Mouse (Mus musculus): ENCODE results near the gene Cd4. TPM values are rescaled to one million over a fixed set of nuclear protein-coding genes. Genes with fewer than 3 reads are reported as not detected.

The Cd4 gene
- polyA plus RNA-seq, 1 experiment from 2014 or later: 0.27 TPM

DNA sequence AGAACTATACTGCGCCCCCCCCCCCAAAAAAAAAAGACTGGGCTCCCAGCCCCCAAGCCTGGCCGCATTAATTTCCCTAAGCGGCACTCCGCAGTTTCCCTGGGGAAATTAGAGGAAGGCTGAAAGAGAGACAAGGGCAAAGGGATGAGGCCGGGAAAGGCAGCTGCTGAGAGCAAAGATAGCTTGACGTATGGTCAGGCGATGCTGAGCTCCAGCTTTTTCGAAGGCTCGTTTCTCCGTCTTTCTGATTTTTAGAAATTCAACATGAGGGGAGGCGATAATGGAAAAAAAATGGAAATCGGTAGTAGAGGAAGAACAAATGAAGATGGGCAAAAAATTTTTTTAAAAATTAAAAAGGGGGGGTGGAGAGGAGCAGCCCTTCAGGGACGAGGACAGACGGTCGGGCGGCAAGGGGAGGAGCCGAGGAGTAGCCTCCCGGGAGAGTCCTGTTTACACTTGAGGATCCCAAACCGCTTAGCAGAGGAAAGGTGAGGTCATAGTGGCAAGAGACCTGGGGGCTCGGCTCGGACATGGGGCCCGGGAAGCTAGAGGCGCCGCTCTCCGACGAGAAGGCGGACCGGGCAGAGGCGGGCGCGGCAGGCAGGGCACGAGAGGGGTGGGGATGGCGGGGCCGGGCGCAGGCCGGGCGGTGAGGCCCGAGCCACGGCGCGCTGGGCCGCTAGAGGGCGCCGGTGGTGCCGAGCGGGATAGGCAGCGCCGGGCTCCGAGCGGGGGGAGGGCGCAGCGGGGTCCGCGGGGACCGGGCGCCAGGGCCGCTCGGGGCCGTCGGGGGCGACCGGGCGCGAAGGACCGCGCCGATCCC is 28.9 kb upstream of the Cd4 start:
- Histone ChIP-seq H3K4me3 (replicated peaks; ENCODE audit: low read length) (peak overlapping the region; percentile 96), H3K9me3 (ENCODE audit: control insufficient read depth, low read length) (no peaks in the 10 kb centered on the region), H3K36me3 (replicated peaks; ENCODE audit: control insufficient read depth, insufficient read depth) (peaks cover 28% of the 10 kb centered on the region), H3K4me2 (replicated peaks) (peak overlapping the region; percentile 100), H3K9ac (peak overlapping the region; percentile 100), H3K27ac (peak overlapping the region; percentile 100), H3K4me1 (replicated peaks; ENCODE audit: control insufficient read depth, insufficient read depth, low read length) (peaks cover 53% of the 10 kb centered on the region), H3K27me3 (ENCODE audit: control insufficient read depth, insufficient read depth, low read length) (no peaks in the 10 kb centered on the region)
- WGBS: 0% methylated on average over 54 of the region's 67 CpGs
- ATAC-seq (ENCODE audit: low FRiP score) (peak; percentile 49), DNase-seq (ENCODE audit: low spot score) (peak; percentile 90)

DNA sequence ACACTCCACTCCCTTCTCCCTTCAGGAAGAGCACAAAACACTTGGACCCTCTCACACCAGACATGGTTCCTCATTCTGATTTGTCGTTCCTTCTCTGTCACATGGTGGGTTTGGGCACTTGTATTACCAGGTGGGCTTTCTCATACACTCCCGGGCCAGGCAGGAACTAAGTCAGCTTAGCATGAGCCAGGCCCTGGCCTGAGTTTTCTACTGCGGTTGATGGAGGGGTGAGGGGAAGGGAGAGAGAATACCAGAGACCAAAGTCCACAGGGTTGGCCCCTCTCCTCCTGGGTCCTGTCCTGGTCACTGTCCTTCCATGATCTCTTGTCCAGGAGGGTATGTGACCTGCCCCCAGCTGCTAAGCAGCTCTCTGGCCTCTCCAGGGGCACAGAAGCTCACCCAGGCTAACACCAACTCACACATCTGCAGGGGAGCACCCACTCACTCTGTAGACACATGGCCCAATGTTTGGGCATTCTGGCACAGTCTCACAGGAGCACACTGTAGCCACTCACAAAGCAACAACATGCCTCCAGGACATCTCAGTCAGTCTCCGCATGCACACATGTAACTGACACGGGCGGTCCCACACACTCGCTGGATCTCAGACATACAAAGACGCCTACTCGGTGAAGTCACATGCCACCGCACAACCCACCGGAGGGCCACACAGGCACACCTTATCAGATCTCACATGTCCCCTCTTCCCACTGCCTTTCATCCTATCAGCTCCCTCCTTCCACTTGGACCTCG is 28.1 kb upstream of the Cd4 start:
- Histone ChIP-seq H3K27ac (peak overlapping the region; percentile 100), H3K4me2 (replicated peaks) (peak overlapping the region; percentile 100), H3K4me1 (replicated peaks; ENCODE audit: control insufficient read depth, insufficient read depth, low read length) (peaks cover 45% of the 10 kb centered on the region), H3K9me3 (ENCODE audit: control insufficient read depth, low read length) (no peaks in the 10 kb centered on the region), H3K36me3 (replicated peaks; ENCODE audit: control insufficient read depth, insufficient read depth) (peaks cover 28% of the 10 kb centered on the region), H3K4me3 (replicated peaks; ENCODE audit: low read length) (peak overlapping the region; percentile 96), H3K27me3 (ENCODE audit: control insufficient read depth, insufficient read depth, low read length) (no peaks in the 10 kb centered on the region), H3K9ac (peak overlapping the region; percentile 100)
- 2% methylated on average over 12 of the region's 12 CpGs for WGBS
- DNase-seq (ENCODE audit: low spot score) (no peak), ATAC-seq (ENCODE audit: low FRiP score) (no peak)

DNA sequence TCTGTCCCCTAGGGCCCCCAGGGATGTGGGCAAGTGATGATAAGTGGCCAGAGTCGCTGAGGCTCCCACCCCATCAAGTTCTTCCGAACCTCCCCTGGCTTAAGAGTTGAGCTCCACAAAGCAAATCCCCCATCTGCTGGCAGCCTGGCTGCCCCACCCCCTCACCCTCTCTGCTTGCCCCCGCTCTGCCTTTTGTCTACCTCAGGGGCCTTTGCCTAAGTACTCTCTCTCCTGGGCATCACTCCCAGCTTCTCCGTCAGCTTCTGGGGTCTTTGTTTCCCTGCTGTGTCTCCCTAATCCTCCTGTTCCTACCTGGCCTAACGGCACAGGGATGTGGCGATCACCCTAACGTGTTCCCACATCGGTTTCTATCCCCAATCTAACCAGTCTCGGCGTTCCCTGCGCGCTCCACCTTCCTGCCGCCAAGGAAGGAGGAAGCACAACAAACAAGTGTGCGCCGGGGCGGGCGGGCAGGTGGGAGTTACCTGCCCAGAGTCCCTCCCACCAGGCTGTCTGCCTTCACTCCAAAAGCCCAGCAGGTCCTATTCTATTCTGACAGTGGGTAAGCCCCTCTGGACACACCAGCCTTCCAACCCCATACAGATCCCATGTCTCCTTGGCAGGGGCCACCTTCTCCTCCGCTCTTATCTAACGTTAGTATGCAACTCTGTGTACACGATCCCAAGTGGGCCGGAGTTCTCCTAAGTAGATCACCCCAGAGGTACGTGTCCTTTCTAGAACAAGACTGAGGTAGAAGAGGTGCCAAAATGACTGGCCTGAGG is 27.3 kb upstream of the Cd4 start:
- ATAC-seq (ENCODE audit: low FRiP score): no peak
- peaks cover 41% of the 10 kb centered on the region for H3K4me1 ChIP-seq (replicated peaks; ENCODE audit: control insufficient read depth, insufficient read depth, low read length)

GRCm38 (mm10) chr6:124914511-124914910 is 26.5 kb upstream of the Cd4 start:
- Histone ChIP-seq H3K27me3 (ENCODE audit: control insufficient read depth, insufficient read depth, low read length) (no peaks in the 10 kb centered on the region), H3K9ac (peak overlapping the region; percentile 100), H3K4me3 (replicated peaks; ENCODE audit: low read length) (peak overlapping the region; percentile 96), H3K4me1 (replicated peaks; ENCODE audit: control insufficient read depth, insufficient read depth, low read length) (peaks cover 44% of the 10 kb centered on the region), H3K9me3 (ENCODE audit: control insufficient read depth, low read length) (no peaks in the 10 kb centered on the region), H3K36me3 (replicated peaks; ENCODE audit: control insufficient read depth, insufficient read depth) (peaks cover 28% of the 10 kb centered on the region), H3K4me2 (replicated peaks) (peak overlapping the region; percentile 100), H3K27ac (peak overlapping the region; percentile 100)
- no peak for DNase-seq (ENCODE audit: low spot score)
- no peak for ATAC-seq (ENCODE audit: low FRiP score)
- WGBS: 82% methylated on average over 7 of the region's 7 CpGs

More for the DNA sequence above, 27.3 kb upstream of the Cd4 start:
- DNase-seq (ENCODE audit: low spot score): no peak
- no peaks in the 10 kb centered on the region for H3K27me3 ChIP-seq (ENCODE audit: control insufficient read depth, insufficient read depth, low read length)
- peak overlapping the region; percentile 96 for H3K4me3 ChIP-seq (replicated peaks; ENCODE audit: low read length)
- peak overlapping the region; percentile 100 for H3K9ac ChIP-seq
- H3K4me2 ChIP-seq (replicated peaks): peak overlapping the region; percentile 100
- peak overlapping the region; percentile 100 for H3K27ac ChIP-seq
- H3K9me3 ChIP-seq (ENCODE audit: control insufficient read depth, low read length): no peaks in the 10 kb centered on the region
- H3K36me3 ChIP-seq (replicated peaks; ENCODE audit: control insufficient read depth, insufficient read depth): peaks cover 28% of the 10 kb centered on the region
- WGBS: 8% methylated on average over 21 of the region's 22 CpGs

DNA sequence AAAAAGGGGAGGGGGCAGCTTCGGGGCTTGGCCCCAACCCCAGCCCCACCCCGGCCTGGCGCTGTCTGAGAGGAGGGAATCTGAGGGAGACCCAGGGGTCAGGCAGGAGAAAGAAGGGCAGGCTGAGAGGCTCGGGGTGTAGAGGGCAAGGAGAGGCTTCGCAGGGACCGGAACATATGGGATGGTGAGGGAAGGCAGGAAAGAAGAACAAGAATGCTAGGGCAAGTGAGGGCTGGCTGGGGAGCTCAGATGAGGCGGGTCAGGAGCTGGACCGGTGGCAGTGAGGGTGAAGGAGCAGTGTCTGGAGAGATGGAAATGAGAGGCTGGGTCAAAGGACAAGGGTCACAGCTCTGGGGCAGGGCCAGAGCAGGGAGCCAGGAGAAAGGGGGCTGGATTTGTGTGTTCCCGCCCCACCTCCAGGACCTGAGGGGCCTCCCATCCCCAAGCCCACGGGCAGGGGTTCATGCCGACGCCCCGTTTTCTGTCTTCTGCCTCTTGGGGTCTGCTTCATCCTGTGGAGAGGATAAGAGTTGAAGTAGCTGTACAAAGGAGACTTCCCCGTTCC is 25.8 kb upstream of the Cd4 start:
- Histone ChIP-seq H3K4me2 (replicated peaks) (peak overlapping the region; percentile 100; the same call in 1 of the 2 replicates), H3K27ac (peak overlapping the region; percentile 100), H3K27me3 (ENCODE audit: control insufficient read depth, insufficient read depth, low read length) (no peaks in the 10 kb centered on the region), H3K36me3 (replicated peaks; ENCODE audit: control insufficient read depth, insufficient read depth) (peaks cover 28% of the 10 kb centered on the region), H3K4me1 (replicated peaks; ENCODE audit: control insufficient read depth, insufficient read depth, low read length) (peaks cover 40% of the 10 kb centered on the region), H3K9me3 (ENCODE audit: control insufficient read depth, low read length) (no peaks in the 10 kb centered on the region), H3K4me3 (replicated peaks; ENCODE audit: low read length) (no peak overlapping the region), H3K9ac (0 out of 2 replicates have a peak overlapping the region, but pooled peaks have one; percentile 100)
- DNase-seq (ENCODE audit: low spot score) (no peak), ATAC-seq (ENCODE audit: low FRiP score) (no peak)
- 49% methylated on average over 14 of the region's 14 CpGs for WGBS

GRCm38 (mm10) chr6:124913214-124913613 is 25.2 kb upstream of the Cd4 start:
- WGBS: 47% methylated on average over 6 of the region's 6 CpGs
- ATAC-seq (ENCODE audit: low FRiP score): no peak
- Histone ChIP-seq H3K36me3 (replicated peaks; ENCODE audit: control insufficient read depth, insufficient read depth) (peaks cover 28% of the 10 kb centered on the region), H3K9me3 (ENCODE audit: control insufficient read depth, low read length) (no peaks in the 10 kb centered on the region), H3K9ac (no peak overlapping the region), H3K4me3 (replicated peaks; ENCODE audit: low read length) (no peak overlapping the region), H3K4me1 (replicated peaks; ENCODE audit: control insufficient read depth, insufficient read depth, low read length) (peaks cover 34% of the 10 kb centered on the region), H3K27ac (0 out of 2 replicates have a peak overlapping the region, but pooled peaks have one; percentile 100), H3K27me3 (ENCODE audit: control insufficient read depth, insufficient read depth, low read length) (no peaks in the 10 kb centered on the region), H3K4me2 (replicated peaks) (no peak overlapping the region)
- no peak for DNase-seq (ENCODE audit: low spot score)

GRCm38 (mm10) chr6:124911533-124912218 is 23.7 kb upstream of the Cd4 start, which contains the start of gene Lag3:
Gene Lag3, minus strand, starts transcription at chr6:124911705.
- Histone ChIP-seq H3K4me2 (replicated peaks) (no peak within 1 kb of the TSS), H3K9me3 (ENCODE audit: control insufficient read depth, low read length) (no peaks in the 10 kb centered on the region), H3K4me3 (replicated peaks; ENCODE audit: low read length) (no peak within 1 kb of the TSS), H3K9ac (peak within 1 kb of the TSS; percentile 55; the same call in 1 of the 2 replicates), H3K27me3 (ENCODE audit: control insufficient read depth, insufficient read depth, low read length) (no peaks in the 10 kb centered on the region), H3K36me3 (replicated peaks; ENCODE audit: control insufficient read depth, insufficient read depth) (peaks cover 28% of the 10 kb centered on the region), H3K27ac (no peak within 1 kb of the TSS), H3K4me1 (replicated peaks; ENCODE audit: control insufficient read depth, insufficient read depth, low read length) (peaks cover 34% of the 10 kb centered on the region)
- no peak for ATAC-seq (ENCODE audit: low FRiP score)
- no peak for DNase-seq (ENCODE audit: low spot score)
- WGBS: 21% methylated on average over 13 of the region's 13 CpGs

DNA sequence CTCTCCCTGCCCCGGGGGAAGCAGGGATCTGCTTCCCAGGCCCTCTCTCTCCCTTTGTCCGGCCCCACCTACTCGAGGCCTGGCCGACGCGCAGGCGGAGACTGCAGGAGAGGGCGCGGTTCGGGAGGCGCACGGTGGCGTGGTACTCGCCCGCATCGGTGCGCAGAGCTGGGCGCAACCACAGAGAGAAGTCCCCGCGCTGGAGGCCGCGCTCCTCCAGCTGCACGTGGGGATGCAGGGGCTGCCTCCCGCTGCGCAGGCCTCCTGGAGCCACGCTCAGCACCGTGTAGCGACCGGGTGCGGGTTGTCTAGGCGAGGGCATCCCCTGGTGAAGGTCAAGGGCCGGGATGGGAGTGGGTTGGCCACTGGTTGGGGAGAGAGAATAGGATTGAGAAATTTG is 22.0 kb upstream of the Cd4 start:
- Histone ChIP-seq H3K4me1 (replicated peaks; ENCODE audit: control insufficient read depth, insufficient read depth, low read length) (peaks cover 35% of the 10 kb centered on the region), H3K4me2 (replicated peaks) (peak overlapping the region; percentile 37), H3K27me3 (ENCODE audit: control insufficient read depth, insufficient read depth, low read length) (no peaks in the 10 kb centered on the region), H3K9ac (peak overlapping the region; percentile 55), H3K9me3 (ENCODE audit: control insufficient read depth, low read length) (no peaks in the 10 kb centered on the region), H3K36me3 (replicated peaks; ENCODE audit: control insufficient read depth, insufficient read depth) (peaks cover 27% of the 10 kb centered on the region), H3K4me3 (replicated peaks; ENCODE audit: low read length) (0 out of 2 replicates have a peak overlapping the region, but pooled peaks have one; percentile 6), H3K27ac (no peak overlapping the region)
- DNase-seq (ENCODE audit: low spot score) (peak; percentile 32), ATAC-seq (ENCODE audit: low FRiP score) (no peak)
- 3% methylated on average over 32 of the region's 32 CpGs for WGBS

Data from hindbrain, embryonic 14.5 days (tissue).